Mouse (Mus musculus) left cerebral cortex, postnatal 4 days (tissue): ENCODE data around the gene Snx30. TPM values are rescaled to one million over a fixed set of nuclear protein-coding genes. Genes with fewer than 3 reads are reported as not detected.
A peak's percentile ranks its signal among the peaks of the same experiment; 100 is the strongest.
"Not testable (repeated sequence)": the region's sequence is repeated elsewhere in the genome, so short reads cannot be mapped to it uniquely, and the experiment has no call there.

ENCODE experiments used
- DNase-seq: peaks from one replicate; pipeline ENCODE4 v3.0.0-alpha.2; 2022
- intact Hi-C: fragments of 180-260 bp; cut with DNase I; formaldehyde crosslinking; loops from one replicate; pipeline ENCODE4 v1.15.1; 2025
- total RNA-seq, 2 experiments: library from RNA; stranded (reverse); gene quantifications; 2 replicates each; pipeline ENCODE4 v1.2.3; 2021

Gene Snx30
- total RNA-seq, 2 experiments from 2014 or later, result 32.0 to 38.0 TPM

DNA sequence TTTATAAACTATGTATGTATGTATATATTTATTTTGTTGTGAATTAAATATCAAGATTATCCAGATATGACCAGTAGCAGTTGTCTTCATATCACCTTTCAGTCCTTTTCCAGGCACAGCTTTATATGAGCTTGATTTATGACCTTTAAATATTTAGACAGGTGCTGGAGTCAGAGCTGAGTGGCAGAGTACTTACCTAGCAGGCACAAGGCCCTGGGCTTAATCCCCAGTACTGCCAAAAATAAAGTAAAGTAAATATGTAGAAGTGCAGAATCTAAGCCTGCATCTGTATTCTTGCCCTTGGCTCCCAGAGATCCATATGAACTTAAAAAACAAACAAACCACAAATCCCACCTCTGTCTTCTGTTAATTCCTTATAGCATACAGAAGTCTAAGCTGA lies 16.6 kb upstream of the Snx30 start:
- no peak for DNase-seq
- intact Hi-C loops, result loop anchor here (5.0 kb wide), 1 partner anchor 143 kb away; no protein-coding TSS in a partner anchor

DNA sequence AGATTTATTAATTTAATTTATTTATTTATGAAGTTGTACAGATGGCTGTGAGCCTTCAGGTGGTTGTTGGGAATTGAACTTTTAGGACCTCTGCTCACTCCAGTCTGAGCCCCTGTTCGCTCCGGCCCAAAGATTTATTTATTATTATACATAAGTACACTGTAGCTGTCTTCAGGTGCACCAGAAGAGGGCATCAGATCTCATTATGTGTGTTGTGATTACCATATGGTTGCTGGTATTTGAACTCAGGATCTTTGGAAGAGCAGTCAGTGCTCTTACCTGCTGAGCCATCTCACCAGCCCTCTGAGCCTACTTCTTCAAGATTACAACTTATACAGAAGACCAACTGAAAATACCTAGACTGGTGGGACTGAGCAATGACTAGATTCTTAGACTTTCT lies 12.0 kb upstream of the Snx30 start:
- intact Hi-C loops, DNase-seq: not testable (repeated sequence)

DNA sequence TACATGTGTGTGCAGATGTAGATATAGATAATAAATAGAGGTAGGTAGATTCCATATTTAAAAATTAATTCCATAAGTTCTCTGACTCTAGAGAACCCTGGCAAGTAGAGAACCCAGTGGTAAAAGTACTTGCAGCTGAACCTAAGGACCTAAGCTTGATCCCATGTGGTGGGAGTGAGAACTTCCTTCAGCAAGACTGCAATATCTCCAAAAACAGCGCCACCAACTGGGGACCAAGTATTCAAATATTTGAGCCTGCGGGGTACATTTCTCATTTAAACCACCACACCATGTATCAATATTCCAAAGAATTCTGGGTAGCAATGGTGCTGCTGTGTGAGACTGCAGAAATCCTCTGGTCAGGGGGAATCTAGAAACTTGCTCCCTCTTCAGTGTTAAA lies 11.5 kb upstream of the Snx30 start:
- no peak for DNase-seq
- intact Hi-C loops, result no loop called here

DNA sequence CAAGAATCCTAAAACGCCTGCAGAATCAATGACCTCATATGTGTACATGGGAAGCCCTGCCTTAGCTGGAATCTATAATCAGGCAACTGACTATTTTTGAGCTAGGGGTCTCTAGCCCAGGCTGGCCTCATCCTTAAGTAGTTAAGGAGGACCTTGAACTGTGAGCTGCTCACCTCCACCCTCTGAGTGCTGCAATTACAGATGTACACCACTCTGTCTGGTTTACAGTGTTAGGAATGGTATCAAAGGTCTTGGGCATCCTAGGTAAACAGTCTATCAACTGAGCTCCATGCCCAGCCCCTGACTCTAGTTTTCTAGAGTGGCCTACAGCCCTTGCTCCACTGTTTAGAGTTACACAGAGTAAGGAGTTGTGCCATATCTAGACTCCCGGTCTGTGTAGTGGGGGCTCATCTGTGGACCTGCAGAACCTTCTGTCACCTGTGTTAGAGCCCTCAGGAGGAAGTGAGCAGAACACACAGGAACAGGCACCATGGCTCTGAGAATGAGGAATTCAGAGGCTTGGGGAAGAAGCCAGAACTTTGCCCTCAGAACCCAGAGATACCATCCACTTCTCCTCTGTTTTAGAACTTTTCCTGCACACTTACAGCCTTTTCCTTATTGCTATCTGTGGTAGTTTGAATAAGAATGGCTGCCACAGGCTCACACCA lies 9.7 kb upstream of the Snx30 start:
- intact Hi-C loops, result no loop called here
- no peak for DNase-seq

DNA sequence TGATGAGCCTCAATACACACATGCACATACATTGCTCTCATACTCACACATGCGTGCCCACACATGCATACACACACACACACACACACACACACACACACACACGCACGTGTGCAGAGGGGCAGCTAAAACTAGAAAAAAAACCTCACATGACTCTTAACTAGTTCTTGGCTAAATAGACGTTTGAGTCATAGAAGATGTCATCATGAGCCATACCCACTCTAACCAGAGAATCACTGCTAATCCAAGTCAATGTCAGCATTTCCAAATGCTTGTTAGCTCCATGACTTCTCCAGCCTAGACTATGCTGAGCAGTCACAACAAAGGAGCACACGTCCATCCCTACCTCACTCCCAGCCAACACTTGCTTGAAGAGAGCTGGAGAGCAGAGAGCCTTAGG lies 5.5 kb upstream of the Snx30 start:
- intact Hi-C loops, result no loop called here
- DNase-seq, result no peak

DNA sequence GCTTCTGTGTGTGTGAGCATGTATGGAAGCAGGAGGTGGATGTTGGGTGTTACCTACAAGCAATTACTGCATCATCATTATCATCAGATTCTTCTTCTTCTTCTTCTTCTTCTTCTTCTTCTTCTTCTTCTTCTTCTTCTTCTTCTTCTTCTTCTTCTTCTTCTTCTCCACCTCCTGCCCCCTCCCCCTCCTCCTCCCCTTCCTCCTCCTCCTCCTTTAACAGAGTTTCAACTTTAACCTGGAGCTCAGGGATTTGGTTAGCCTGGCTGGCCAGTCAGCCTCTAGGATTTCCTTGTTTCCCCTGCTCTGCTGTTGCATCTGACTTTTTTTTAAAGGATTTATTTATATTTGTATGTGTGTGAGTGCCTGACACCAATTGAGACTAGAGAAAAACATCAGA lies 4.2 kb upstream of the Snx30 start, which contains the start of gene Inip:
TSS of gene Inip (minus strand) at position 101 of the 400 bp plus-strand sequence.
- no peak for DNase-seq
- intact Hi-C loops, result no loop called here

DNA sequence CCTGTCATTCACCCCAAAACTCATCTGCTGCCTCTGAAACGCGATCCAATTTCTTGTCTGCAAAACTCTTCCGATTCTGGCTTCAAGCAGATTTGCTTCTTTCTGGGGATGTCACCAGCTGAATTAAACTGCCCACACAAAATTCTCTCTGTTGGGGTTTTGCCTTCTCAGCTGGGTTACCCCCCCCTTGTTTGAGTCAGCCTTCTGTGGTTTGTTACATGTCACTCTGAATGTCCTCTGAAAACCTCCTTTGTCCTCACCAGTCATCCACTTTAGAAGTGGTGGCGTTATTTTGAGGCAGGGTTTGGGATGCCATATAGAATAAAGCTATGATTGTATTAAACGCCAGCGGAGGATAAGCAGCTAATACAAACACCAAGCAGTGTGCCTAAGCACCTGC lies 3.5 kb upstream of the Snx30 start:
- intact Hi-C loops, result no loop called here
- DNase-seq, result no peak

DNA sequence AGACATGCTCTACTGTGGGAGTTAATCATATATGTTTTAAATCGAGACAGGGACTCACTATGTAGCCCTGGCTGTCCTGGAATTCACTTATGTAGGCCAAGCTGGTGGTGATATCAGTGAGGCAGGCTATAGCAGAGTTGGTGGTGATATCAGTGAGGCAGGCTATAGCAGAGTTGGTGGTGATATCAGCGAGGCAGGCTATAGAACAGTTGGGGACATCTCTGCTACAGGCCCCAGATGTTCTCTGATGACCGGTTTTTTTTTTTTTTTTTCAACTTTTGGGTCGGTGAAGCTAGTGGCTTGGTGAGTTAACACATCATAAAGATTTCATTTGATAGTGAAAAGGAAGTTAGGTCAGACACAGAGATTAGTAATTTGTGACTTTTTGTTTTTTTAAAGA lies 2.8 kb upstream of the Snx30 start:
- intact Hi-C loops, result no loop called here
- no peak for DNase-seq

DNA sequence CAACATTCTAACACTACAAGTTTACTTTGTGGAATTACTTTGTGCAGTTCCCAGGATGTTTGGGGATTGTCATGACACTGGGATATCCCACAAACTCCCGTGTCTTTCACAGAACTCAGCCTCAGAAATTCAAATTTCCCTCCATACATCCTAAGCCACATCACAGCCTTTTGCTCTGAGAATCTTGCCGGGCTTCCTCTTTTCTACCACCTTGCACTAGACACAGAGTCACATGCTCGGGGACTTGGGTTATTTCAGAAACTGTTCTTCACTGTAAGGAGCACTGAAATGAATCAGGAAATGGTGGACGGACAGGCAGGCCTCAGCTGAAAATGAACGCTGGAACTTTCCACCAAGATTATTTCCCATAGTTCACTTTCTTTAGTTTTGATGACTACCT lies 2.3 kb upstream of the Snx30 start:
- no peak for DNase-seq
- intact Hi-C loops, result no loop called here

DNA sequence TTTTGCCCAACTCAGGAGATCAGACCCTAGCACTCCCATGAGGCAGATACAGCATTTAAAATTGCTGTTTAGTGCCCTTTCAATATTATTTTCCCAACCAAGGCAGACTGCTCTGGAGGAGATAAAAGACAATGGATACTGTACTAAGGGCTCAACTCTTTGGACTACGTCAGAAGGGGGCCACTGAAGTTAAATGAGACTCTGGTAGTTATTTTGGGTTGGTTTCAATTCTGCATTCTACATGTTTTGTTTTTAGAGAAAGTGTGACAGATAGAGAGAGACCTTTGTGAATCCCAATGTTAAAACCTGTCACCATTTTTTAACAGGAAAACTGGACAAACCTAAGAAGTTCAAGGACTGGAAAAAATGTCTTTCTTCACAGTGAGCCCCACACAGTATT lies 886 bp upstream of the Snx30 start:
- intact Hi-C loops, result loop anchor here (5.0 kb wide), 2 partner anchors 43 to 58 kb away; no protein-coding TSS in a partner anchor
- no peak for DNase-seq

DNA sequence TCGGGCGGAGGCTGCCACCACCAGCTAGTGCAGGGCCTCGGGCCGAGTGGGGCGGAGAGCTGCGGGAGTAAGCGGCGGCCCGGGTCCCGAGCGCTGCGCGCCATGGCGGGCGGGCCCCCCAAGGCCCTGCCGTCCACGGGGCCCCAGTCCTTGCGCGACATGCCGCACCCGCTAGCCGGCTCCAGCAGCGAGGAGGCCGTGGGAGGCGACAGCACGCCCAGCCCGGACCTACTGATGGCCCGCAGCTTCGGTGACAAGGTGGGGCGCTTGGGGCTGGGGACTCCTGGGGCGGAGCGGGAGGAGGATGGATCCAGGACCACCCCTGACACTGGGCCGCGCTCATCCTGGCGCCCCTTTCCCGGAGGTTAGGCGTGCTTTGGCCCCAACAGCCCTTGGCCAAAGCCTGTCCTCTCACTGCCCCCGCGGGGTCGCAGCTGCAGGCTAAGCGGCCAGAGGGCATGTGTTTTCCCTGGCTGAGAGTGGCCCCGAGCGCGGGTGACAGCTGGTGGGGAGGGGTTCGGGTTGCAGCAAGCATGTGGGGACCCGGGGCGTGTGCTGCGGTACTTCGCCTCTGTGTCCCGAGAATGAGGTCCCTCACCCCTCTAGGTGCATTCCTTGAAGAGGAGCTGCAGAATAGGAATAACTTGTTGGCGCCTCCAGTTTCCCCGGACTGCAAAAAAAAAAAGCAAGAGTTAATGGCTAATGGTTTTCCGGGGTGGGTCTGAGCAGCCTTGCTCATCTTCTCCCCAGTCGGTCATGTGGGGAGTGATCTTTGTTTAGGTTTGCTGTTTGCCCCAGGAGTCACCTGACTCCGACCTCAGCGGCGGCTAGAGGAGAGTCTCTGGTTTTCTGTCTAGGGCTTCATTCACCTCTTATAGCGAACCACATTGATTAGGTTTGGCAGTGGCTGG lies 583 bp downstream of the Snx30 start:
- intact Hi-C loops, result loop anchor here (5.0 kb wide), 2 partner anchors 41 to 56 kb away; no protein-coding TSS in a partner anchor

DNA sequence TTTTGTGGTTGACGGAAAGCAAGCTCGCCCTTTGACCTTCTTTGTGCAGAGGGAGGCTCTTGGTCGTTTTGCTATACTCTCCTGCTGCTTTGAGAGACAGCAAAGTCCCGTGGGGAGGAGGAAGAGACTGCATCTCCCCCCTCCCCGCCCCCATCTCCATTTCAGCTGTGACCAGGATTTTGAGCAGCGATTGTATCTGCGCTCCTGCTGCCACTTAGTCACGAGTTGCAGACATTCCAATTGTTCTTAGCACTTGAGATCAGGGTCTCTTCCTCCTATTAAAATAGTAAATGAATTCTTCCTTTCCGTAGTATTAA lies 1.2 kb downstream of the Snx30 start:
- intact Hi-C loops, result loop anchor here (5.0 kb wide), 2 partner anchors 40 to 55 kb away; no protein-coding TSS in a partner anchor
- DNase-seq, result peak; percentile 24

More for the DNA sequence above, 583 bp downstream of the Snx30 start:
- peak; percentile 67 for DNase-seq

DNA sequence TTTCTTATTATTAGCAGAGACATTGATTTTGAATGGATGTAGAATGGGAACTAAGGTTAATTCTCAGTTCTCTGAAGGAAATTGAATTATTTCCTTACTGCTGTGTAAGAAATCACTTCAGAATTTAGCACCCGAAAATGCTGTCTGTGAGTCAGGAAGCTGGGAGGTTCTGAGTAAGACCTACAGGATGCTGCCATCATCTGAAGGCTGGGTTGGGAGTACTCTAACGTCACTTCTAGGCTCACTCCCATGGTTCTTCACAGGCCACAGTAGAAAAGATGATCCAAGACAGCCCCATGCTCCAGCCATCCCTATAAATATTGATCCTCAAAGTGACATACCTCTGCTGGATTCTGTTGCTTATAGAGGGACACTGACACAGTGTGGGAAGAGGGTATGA lies 1.9 kb downstream of the Snx30 start:
- DNase-seq, result no peak
- intact Hi-C loops, result loop anchor here (5.0 kb wide), 2 partner anchors 40 to 55 kb away; no protein-coding TSS in a partner anchor

DNA sequence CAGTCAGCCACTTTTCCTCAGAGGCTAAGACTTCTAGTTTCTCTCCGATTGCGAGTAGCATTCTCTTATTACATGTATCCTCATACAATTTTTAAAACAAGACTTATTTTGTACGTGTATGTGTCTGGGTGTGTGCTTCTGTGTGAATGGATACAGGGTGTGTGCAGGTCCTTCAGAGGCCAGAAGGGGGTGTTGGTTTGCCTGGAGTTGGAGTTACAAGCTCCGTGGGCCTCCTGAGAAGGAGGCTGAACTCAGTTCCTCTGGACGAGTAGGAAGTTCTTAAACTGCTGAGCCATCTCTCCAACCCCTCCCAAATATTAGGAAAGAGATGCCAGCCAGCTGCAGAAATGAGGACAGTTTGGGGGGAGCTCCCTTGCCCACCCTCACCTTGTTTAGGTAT lies 2.8 kb downstream of the Snx30 start:
- peak; percentile 18 for DNase-seq
- intact Hi-C loops, result loop anchor here (5.0 kb wide), 2 partner anchors 39 to 54 kb away; no protein-coding TSS in a partner anchor

DNA sequence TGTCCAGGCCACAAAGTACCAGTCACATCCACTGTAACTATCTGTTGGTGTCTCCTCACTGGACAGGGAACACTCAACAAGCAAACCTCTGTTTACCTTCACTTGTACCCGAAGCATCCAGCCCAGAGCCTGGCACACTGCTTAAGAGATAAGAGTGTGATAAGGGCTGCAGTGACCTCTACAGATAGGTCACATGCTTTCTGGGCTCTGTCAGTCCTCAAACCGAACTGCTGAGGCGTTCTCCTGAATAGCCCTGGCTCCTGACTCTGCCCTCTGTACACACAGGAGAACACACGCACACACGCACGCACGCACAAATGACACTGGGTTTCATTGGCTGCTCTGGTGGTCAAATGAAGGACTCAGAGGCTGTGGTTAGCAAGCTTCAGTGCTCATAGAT lies 8.5 kb downstream of the Snx30 start:
- no peak for DNase-seq
- intact Hi-C loops, result no loop called here

DNA sequence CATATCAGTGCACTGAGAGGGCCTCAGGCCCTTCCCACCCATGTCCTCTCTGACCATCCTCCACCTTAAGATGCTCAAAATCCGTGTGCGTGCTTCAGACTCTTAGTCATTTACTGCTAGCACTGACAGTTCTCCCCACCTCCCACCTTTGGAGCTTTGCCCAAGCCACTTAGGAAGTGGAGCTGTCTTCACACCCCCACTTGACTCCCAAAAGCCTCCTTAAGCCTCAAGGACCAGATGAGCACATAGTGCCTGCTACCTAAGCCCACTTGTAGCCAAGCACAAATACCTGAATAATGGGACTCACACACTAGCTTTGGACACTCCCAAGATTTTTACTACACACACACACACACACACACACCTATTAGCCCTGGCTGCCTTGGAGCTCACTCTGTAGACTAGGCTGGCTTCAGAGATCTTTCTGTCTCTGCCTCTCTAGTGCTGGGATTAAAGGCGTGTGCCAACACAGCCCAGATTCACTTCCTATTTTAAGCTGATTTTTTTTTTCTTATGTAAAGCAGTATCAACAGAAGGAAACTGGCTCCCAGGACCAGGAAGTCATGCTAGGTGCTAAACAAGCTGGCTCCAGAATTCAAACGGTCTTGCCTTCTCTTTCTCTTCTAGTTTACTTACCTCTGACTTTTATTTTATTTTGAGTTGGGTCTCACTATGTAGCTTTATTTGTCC lies 9.6 kb downstream of the Snx30 start:
- DNase-seq, result no peak
- intact Hi-C loops, result no loop called here

DNA sequence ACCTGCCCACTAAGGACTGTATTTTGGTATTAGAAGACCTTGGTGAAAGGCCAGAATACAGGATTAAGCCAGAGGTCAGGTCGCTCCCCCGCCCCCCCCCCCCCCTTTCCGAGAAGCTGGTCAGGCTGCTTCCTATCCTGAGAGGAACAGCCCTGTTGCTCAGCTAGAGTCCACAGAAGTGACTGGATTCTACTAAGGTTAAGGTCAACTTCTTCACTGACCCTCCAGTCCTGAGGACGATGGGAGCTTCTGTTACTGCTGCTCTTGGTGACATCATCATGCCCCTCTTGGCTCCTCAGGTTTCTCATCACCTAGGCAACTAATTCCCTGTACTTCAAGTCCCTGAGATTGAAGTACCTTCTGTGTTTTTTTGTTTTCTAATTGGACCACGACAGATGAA lies 10.4 kb downstream of the Snx30 start:
- intact Hi-C loops, result no loop called here
- DNase-seq, result no peak

DNA sequence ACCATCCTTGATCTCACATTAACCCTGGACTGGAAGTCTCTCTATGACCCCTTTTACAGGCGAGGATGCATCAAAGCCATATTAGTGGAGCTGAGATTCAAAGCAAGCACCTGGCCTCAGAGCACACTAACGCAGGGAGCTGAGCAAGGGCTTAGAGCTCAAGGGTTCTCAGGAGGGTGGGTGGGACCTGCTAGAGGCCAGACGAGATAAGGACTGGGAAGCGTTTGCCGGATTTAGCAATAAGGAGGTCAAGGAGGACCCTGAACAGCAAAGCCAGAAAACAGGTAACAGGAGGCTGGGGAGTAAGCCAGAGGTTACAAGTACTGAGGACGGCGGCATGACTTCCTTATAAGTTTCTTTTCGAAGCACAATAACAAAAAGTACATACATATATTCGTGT lies 10.8 kb downstream of the Snx30 start:
- intact Hi-C loops, result no loop called here
- DNase-seq, result no peak

DNA sequence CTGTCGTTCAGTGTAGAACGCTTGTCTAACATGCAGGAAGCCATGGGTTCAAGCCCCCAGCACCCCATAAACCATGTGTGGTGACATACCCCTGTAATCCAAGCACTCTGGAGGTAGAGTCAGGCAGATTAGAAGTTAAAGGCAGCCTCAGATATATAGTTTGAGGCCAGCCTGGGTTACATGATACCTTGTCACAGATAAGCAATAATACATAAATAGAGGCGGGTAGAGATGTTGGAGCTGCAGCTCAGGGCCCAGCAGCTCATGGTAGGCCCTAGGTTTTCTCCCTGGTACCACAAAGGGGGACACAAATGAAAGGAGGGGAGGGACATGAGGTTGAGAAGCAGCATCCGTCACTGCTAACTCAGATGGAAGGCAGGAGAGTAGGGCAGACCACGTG lies 12.2 kb downstream of the Snx30 start:
- no peak for DNase-seq
- intact Hi-C loops, result no loop called here

DNA sequence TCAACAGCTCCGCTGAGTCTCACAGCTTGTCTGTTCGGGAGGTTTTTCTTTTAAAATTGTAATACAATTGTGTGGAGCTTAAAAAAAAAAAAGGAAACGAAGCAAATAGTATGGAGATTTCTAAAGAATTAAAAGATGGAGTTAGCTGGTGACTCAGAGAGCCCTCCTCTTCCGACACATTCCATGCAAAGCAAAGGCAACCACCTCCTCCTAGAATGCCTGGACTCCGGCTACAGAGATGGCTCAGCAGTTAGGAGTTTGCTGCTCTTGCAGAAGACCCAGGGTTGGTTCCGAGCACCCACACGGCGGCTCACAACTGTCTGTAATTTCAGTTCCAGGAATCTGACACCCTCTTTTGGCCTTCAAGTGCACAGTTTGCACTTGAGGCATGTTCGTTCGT lies 12.9 kb downstream of the Snx30 start:
- intact Hi-C loops, result no loop called here
- DNase-seq, result no peak

DNA sequence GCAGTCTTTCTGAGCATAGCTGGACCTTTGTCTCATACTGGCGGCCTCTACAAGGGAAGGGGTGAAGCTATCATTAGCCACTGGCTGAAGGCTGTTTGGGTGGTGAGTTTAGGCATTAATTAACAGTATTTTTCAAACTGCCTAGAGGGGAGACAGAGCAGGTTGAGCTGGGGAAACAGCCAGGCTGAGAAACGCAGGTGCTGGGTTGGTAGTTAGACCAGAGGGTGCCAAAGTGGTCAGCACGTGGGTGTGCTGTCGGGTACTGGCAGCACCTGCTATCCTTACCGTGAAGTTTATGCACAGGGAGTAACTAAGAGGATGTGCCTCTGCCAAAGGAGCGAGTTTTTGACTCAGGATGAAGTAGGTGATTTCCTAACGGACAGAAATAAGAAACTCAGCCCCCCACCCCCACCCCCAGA lies 13.4 kb downstream of the Snx30 start:
- peak; percentile 59 for DNase-seq

More for the DNA sequence above, 13.4 kb downstream of the Snx30 start:
- intact Hi-C loops, result no loop called here
